Mouse (Mus musculus) olfactory bulb, adult 2 months (tissue): ENCODE results near the gene Ap1b1.

Experiments
- CTCF ChIP-seq: fragments of 200-500 bp; IDR thresholded peaks from 2 replicates; pipeline ENCODE4 v1.5.1; 2012; ENCODE audit warnings: low read depth, mild to moderate bottlenecking, low read length, moderate library complexity; ENCODE audit not compliant: insufficient read depth
- POLR2A ChIP-seq: fragments of 200-500 bp; IDR thresholded peaks from 2 replicates; pipeline ENCODE4 v1.6.1; 2012; ENCODE audit warnings: mild to moderate bottlenecking, low read depth, low read length, moderate library complexity; ENCODE audit not compliant: insufficient read depth

GRCm38 (mm10) chr11:5037146-5037854 is 50.7 kb downstream of the Ap1b1 start:
- TF ChIP-seq CTCF (no peak), POLR2A (no peak)
